26 mouse cellular contexts compared by ENCODE assay signal in genomic region chr15:99661121-99661830, GRCm38 (mm10). TPM values are rescaled to one million over a fixed set of nuclear protein-coding genes. Genes with fewer than 3 reads are reported as not detected.
DNase-seq lines count a peak whose midpoint lies in the region; ATAC-seq and TF ChIP-seq lines count a peak whose summit lies in the region.
"Had no signal": no experiment of that assay in that cellular context is flagged by ENCODE, and none has a peak within 500 bp of the region (broad histone marks: within the 10 kb centered on the region; RNA-seq: fewer than 3 reads in every experiment).

No protein-coding gene starts in this region.

- no peak overlapping the region for H3K4me3 ChIP-seq in midbrain, embryonic 14.5 days (replicated peaks; ENCODE audit: low read depth, low read length)
- no peak overlapping the region for H3K4me3 ChIP-seq in midbrain, postnatal 0 days (ENCODE audit: low read depth, low read length)
- H3K4me3 ChIP-seq: embryonic facial prominence, embryonic 15.5 days; heart, embryonic 10.5 days; hindbrain, embryonic 12.5 days; limb, embryonic 10.5 days; megakaryocyte, embryonic 14.5 days; myocyte had no signal

- H3K36me3 ChIP-seq in midbrain, embryonic 14.5 days (ENCODE audit: control insufficient read depth, insufficient read depth, low read length), result no peaks in the 10 kb centered on the region
- no peaks in the 10 kb centered on the region for H3K36me3 ChIP-seq in midbrain, postnatal 0 days (ENCODE audit: insufficient read depth, low read length)
- H3K36me3 ChIP-seq: embryonic facial prominence, embryonic 15.5 days; heart, embryonic 10.5 days; hindbrain, embryonic 12.5 days; limb, embryonic 10.5 days had no signal

- no peak for ATAC-seq in midbrain, embryonic 14.5 days (ENCODE audit: low FRiP score, low TSS enrichment)
- no peak for ATAC-seq in midbrain, postnatal 0 days (ENCODE audit: low FRiP score)
- ATAC-seq: forebrain, embryonic 16.5 days; inflammation-experienced regulatory T-cells, adult 6 months; liver, postnatal 0 days; Patski had no signal

- H3K4me1 ChIP-seq in midbrain, embryonic 14.5 days (ENCODE audit: control insufficient read depth, insufficient read depth, low read length), result peaks cover 33% of the 10 kb centered on the region
- H3K4me1 ChIP-seq in midbrain, postnatal 0 days (ENCODE audit: insufficient read depth, low read length), result peaks cover 9% of the 10 kb centered on the region; the same call in 1 of the 2 replicates

- no peak overlapping the region for H3K9ac ChIP-seq in midbrain, embryonic 14.5 days (replicated peaks; ENCODE audit: low read length)
- no peak overlapping the region for H3K9ac ChIP-seq in midbrain, postnatal 0 days (replicated peaks; ENCODE audit: low read length, poor library complexity, severe bottlenecking)
- H3K9ac ChIP-seq: embryonic facial prominence, embryonic 15.5 days; hindbrain, embryonic 12.5 days; liver, postnatal 0 days had no signal

- no peak for DNase-seq in midbrain, embryonic 14.5 days
- DNase-seq in midbrain, postnatal 0 days (ENCODE audit: low spot score), result no peak
- DNase-seq in brain, adult 2 months (ENCODE audit: low read depth, low spot score), result peak; percentile 91
- peak; percentile 86 for DNase-seq in cerebellum, adult 9-11 months
- DNase-seq in kidney, postnatal 4 days, result no peak
- DNase-seq in adrenal gland, adult 8-10 months, result no peak
- DNase-seq in adrenal gland, adult 2 months, result no peak
- DNase-seq: heart, postnatal 10 days; kidney, adult 8-10 months; kidney, postnatal 14 days; liver, postnatal 0 days; right cerebral cortex, postnatal 25 days; thymus, postnatal 14 days had no signal

- H3K27ac ChIP-seq in midbrain, embryonic 14.5 days (replicated peaks; ENCODE audit: low read depth, low read length), result peak overlapping the region; percentile 74
- no peak overlapping the region for H3K27ac ChIP-seq in midbrain, postnatal 0 days (ENCODE audit: low read depth, low read length)
- H3K27ac ChIP-seq: embryonic facial prominence, embryonic 15.5 days; heart, embryonic 10.5 days; hindbrain, embryonic 12.5 days had no signal

- no peaks in the 10 kb centered on the region for H3K27me3 ChIP-seq in midbrain, embryonic 14.5 days (ENCODE audit: control insufficient read depth, insufficient read depth, low read length)
- H3K27me3 ChIP-seq in midbrain, postnatal 0 days (ENCODE audit: insufficient read depth, low read length), result no peaks in the 10 kb centered on the region
- H3K27me3 ChIP-seq: Patski had no signal

- H3K9me3 ChIP-seq in midbrain, embryonic 14.5 days (ENCODE audit: control insufficient read depth, low read length), result no peaks in the 10 kb centered on the region
- H3K9me3 ChIP-seq in midbrain, postnatal 0 days (ENCODE audit: low read length), result no peaks in the 10 kb centered on the region
- H3K9me3 ChIP-seq: embryonic facial prominence, embryonic 15.5 days; heart, embryonic 10.5 days; hindbrain, embryonic 12.5 days; limb, embryonic 10.5 days had no signal

- WGBS in midbrain, embryonic 14.5 days, result 94% methylated on average over 15 of the region's 15 CpGs
- WGBS in midbrain, postnatal 0 days, result 94% methylated on average over 15 of the region's 15 CpGs

- no peak overlapping the region for H3K4me2 ChIP-seq in midbrain, embryonic 14.5 days (ENCODE audit: low read length)
- H3K4me2 ChIP-seq in midbrain, postnatal 0 days (ENCODE audit: low read depth, low read length, poor library complexity, severe bottlenecking), result no peak overlapping the region
- H3K4me2 ChIP-seq: embryonic facial prominence, embryonic 15.5 days; hindbrain, embryonic 12.5 days had no signal

- no peak for TF ChIP-seq CTCF in midbrain, postnatal 0 days (IDR thresholded peaks at IDR 0.05)

RNA-seq across cellular contexts. Expression of gene Asic1, which starts 8.9 kb away (rescaled TPM):
- 51.9 and 53.5 TPM in 2 replicates for polyA plus RNA-seq in midbrain, embryonic 14.5 days (2014; fragmentation: Nextera tagmentation; extraction: Ambion mirVana)
- total RNA-seq in midbrain, postnatal 0 days (2014; rRNA removed), result 138 and 150 TPM in 2 replicates
- polyA plus RNA-seq in midbrain, postnatal 0 days (2015; fragmentation: Nextera tagmentation; extraction: Ambion mirVana), result 37.3 and 42.1 TPM in 2 replicates
- 1 to 10 TPM; 1.4 to 2.5 (median 1.8) TPM for total RNA-seq in adrenal gland, adult 8-10 months (2022)
- total RNA-seq in adrenal gland, adult 2 months (2021), result under 1 TPM; 0.59 to 0.72 TPM
- 0.37 and 0.71 TPM in 2 replicates for polyA plus RNA-seq in adrenal gland, adult 2 months (2012; rRNA removed)
- total RNA-seq: liver, adult 2 months had no signal

RNA-seq across cellular contexts. Expression of gene Racgap1, which starts 9.8 kb away (rescaled TPM):
- polyA plus RNA-seq in midbrain, embryonic 14.5 days (2014; fragmentation: Nextera tagmentation; extraction: Ambion mirVana), result 42.2 and 64.0 TPM in 2 replicates
- total RNA-seq in midbrain, postnatal 0 days (2014; rRNA removed), result 27.0 and 32.9 TPM in 2 replicates
- polyA plus RNA-seq in midbrain, postnatal 0 days (2015; fragmentation: Nextera tagmentation; extraction: Ambion mirVana), result 27.2 TPM in 2 replicates
- total RNA-seq in adrenal gland, adult 8-10 months (2022), result 1 to 10 TPM; 2.5 to 5.6 (median 4.8) TPM
- 1 to 10 TPM; 2.8 to 3.7 TPM for total RNA-seq in adrenal gland, adult 2 months (2021)
- 2.6 and 2.7 TPM in 2 replicates for polyA plus RNA-seq in adrenal gland, adult 2 months (2012; rRNA removed)

RNA-seq across cellular contexts. Expression of gene Smarcd1, which starts 40.7 kb away (rescaled TPM):
- polyA plus RNA-seq in midbrain, embryonic 14.5 days (2014; fragmentation: Nextera tagmentation; extraction: Ambion mirVana), result 127 and 136 TPM in 2 replicates
- total RNA-seq in midbrain, postnatal 0 days (2014; rRNA removed), result 83.0 and 93.0 TPM in 2 replicates
- polyA plus RNA-seq in midbrain, postnatal 0 days (2015; fragmentation: Nextera tagmentation; extraction: Ambion mirVana), result 77.7 and 92.2 TPM in 2 replicates
- 10 to 100 TPM; 45.2 to 90.5 (median 62.8) TPM for total RNA-seq in adrenal gland, adult 8-10 months (2022)
- 10 to 100 TPM; 37.6 to 53.6 TPM for total RNA-seq in adrenal gland, adult 2 months (2021)
- polyA plus RNA-seq in adrenal gland, adult 2 months (2012; rRNA removed), result 74.6 and 76.9 TPM in 2 replicates

RNA-seq across cellular contexts. Expression of gene Gm17349, which starts 44.0 kb away (rescaled TPM):
- not detected in 2 replicates for polyA plus RNA-seq in midbrain, embryonic 14.5 days (2014; fragmentation: Nextera tagmentation; extraction: Ambion mirVana)
- not detected in 2 replicates for total RNA-seq in midbrain, postnatal 0 days (2014; rRNA removed)
- not detected in 2 replicates for polyA plus RNA-seq in midbrain, postnatal 0 days (2015; fragmentation: Nextera tagmentation; extraction: Ambion mirVana)
- 10 to 100 TPM; 30.4 to 55.2 (median 34.8) TPM for total RNA-seq in adrenal gland, adult 8-10 months (2022)
- total RNA-seq in adrenal gland, adult 2 months (2021), result 10 to 100 TPM; 22.1 to 33.4 TPM
- polyA plus RNA-seq in adrenal gland, adult 2 months (2012; rRNA removed), result 111 and 156 TPM in 2 replicates
- total RNA-seq: gastrocnemius, adult 18-20 months; liver, adult 2 months had no signal
- polyA plus RNA-seq: C2C12; embryonic facial prominence, embryonic 15.5 days; forebrain, embryonic 16.5 days; heart, embryonic 10.5 days; hindbrain, embryonic 12.5 days; inflammation-experienced regulatory T-cells, adult 6 months; limb, embryonic 10.5 days; myocyte; neural tube, embryonic 14.5 days; Patski had no signal

RNA-seq across cellular contexts. Expression of gene Gpd1, which starts 56.0 kb away (rescaled TPM):
- polyA plus RNA-seq in midbrain, embryonic 14.5 days (2014; fragmentation: Nextera tagmentation; extraction: Ambion mirVana), result 0.92 and 1.7 TPM in 2 replicates
- total RNA-seq in midbrain, postnatal 0 days (2014; rRNA removed), result 2.8 and 3.3 TPM in 2 replicates
- polyA plus RNA-seq in midbrain, postnatal 0 days (2015; fragmentation: Nextera tagmentation; extraction: Ambion mirVana), result 1.1 and 1.2 TPM in 2 replicates
- 100 to 1,000 TPM; 189 to 666 (median 461) TPM for total RNA-seq in adrenal gland, adult 8-10 months (2022)
- total RNA-seq in adrenal gland, adult 2 months (2021), result 1,000 to 10,000 TPM; 1,060 to 1,239 TPM
- 708 and 828 TPM in 2 replicates for polyA plus RNA-seq in adrenal gland, adult 2 months (2012; rRNA removed)

Comparison
In these comparisons a context has a peak if more than half of its experiments do, and no peak if none do; other contexts are left out.
1. DNase-seq: peak in brain, adult 2 months (single experiment) and cerebellum, adult 9-11 months (single experiment); none in midbrain, embryonic 14.5 days (single experiment), midbrain, postnatal 0 days (single experiment), kidney, postnatal 4 days (0 of 2), adrenal gland, adult 8-10 months (single experiment) and adrenal gland, adult 2 months (single experiment).
2. RNA of gene Asic1, which starts 8.9 kb away (total RNA-seq): 138 to 150 TPM in midbrain, postnatal 0 days; 1.4 to 2.5 TPM in adrenal gland, adult 8-10 months and 0.59 to 0.72 TPM in adrenal gland, adult 2 months; every median in the first group is over 10 times any median in the second.